Mouse (Mus musculus) brown adipose tissue, adult 24 weeks (tissue): ENCODE data around the gene Olfr718-ps1. TPM values are rescaled to one million over a fixed set of nuclear protein-coding genes. Genes with fewer than 3 reads are reported as not detected.

ENCODE experiments used
- H3K27ac ChIP-seq: fragments of 200-500 bp; replicated peaks from 2 replicates; pipeline ENCODE4 v1.5.1; 2012; ENCODE audit warnings: low read depth, mild to moderate bottlenecking, low read length
- H3K4me1 ChIP-seq: fragments of 200-500 bp; 2 replicates; pipeline ENCODE4 v1.6.1; 2012; ENCODE audit warnings: low read length, mixed read lengths; ENCODE audit not compliant: control insufficient read depth, insufficient read depth, insufficient read length
- H3K4me3 ChIP-seq: fragments of 200-500 bp; 2 replicates; pipeline ENCODE4 v1.5.1; 2012; ENCODE audit warnings: low read depth, mild to moderate bottlenecking, low read length, moderate library complexity; ENCODE audit not compliant: insufficient read depth
- polyA plus RNA-seq: library from polyadenylated mRNA; stranded (reverse); fragments of >200 nt; gene quantifications from 2 replicates; pipeline ENCODE4 v1.2.4, GENCODE M21; 2012; ENCODE audit not compliant: missing spikeins, insufficient read depth, insufficient read length

The Olfr718-ps1 gene
- polyA plus RNA-seq, 1 experiment = not detected

GRCm38 (mm10) chr5:143106842-143107241 is 40.5 kb downstream of the Olfr718-ps1 start:
- peaks cover 21% of the 10 kb centered on the region for H3K4me1 ChIP-seq

GRCm38 (mm10) chr5:143103231-143103630 is 44.1 kb downstream of the Olfr718-ps1 start:
- H3K27ac ChIP-seq = no peak overlapping the region
- peaks cover 18% of the 10 kb centered on the region for H3K4me1 ChIP-seq
- no peak overlapping the region for H3K4me3 ChIP-seq

More at GRCm38 (mm10) chr5:143106842-143107241, 40.5 kb downstream of the Olfr718-ps1 start:
- H3K4me3 ChIP-seq = no peak overlapping the region
- H3K27ac ChIP-seq = no peak overlapping the region

GRCm38 (mm10) chr5:143101626-143102025 is 45.8 kb downstream of the Olfr718-ps1 start:
- Histone ChIP-seq H3K4me1 (peaks cover 18% of the 10 kb centered on the region), H3K27ac (no peak overlapping the region), H3K4me3 (no peak overlapping the region)

- Histone ChIP-seq H3K27ac (no peak overlapping the region), H3K4me3 (no peak overlapping the region), H3K4me1 (no peaks in the 10 kb centered on the region)
Measured at GRCm38 (mm10) chr5:143095256-143095655, 52.1 kb downstream of the Olfr718-ps1 start.

GRCm38 (mm10) chr5:143092891-143093290 is 54.5 kb downstream of the Olfr718-ps1 start:
- no peaks in the 10 kb centered on the region for H3K4me1 ChIP-seq
- no peak overlapping the region for H3K27ac ChIP-seq
- no peak overlapping the region for H3K4me3 ChIP-seq

- no peak overlapping the region for H3K27ac ChIP-seq
- H3K4me3 ChIP-seq = no peak overlapping the region
- H3K4me1 ChIP-seq = no peaks in the 10 kb centered on the region
Measured at GRCm38 (mm10) chr5:143084898-143085297, 62.5 kb downstream of the Olfr718-ps1 start.

Other genes starting within 250 kb of the Olfr718-ps1 start
- 1,228 and 1,297 TPM in 2 replicates for gene Actb, start 240.8 kb downstream of the Olfr718-ps1 start, polyA plus RNA-seq
- 9.1 and 16.2 TPM in 2 replicates for gene Fscn1, start 187.2 kb downstream of the Olfr718-ps1 start, polyA plus RNA-seq
- 12.5 and 14.6 TPM in 2 replicates for gene Rnf216, start 34.6 kb downstream of the Olfr718-ps1 start, polyA plus RNA-seq
- gene Rbak, start 33.2 kb upstream of the Olfr718-ps1 start, polyA plus RNA-seq = 1.5 and 2.4 TPM in 2 replicates
- gene Spdye4b, start 33.4 kb upstream of the Olfr718-ps1 start, polyA plus RNA-seq = not detected in 2 replicates
- gene Spdye4a, start 79.3 kb upstream of the Olfr718-ps1 start, polyA plus RNA-seq = not detected in 2 replicates
- gene Zfp12, start 87.6 kb upstream of the Olfr718-ps1 start, polyA plus RNA-seq = 3.3 and 4.6 TPM in 2 replicates
- gene Zfp316, start 122.4 kb upstream of the Olfr718-ps1 start, polyA plus RNA-seq = 1.5 and 1.6 TPM in 2 replicates
- not detected in 2 replicates for gene Zfp853, start 146.0 kb upstream of the Olfr718-ps1 start, polyA plus RNA-seq
- 11.5 and 14.1 TPM in 2 replicates for gene E130309D02Rik, start 167.8 kb upstream of the Olfr718-ps1 start, polyA plus RNA-seq
- gene Zdhhc4, start 181.7 kb upstream of the Olfr718-ps1 start, polyA plus RNA-seq = 39.0 and 39.8 TPM in 2 replicates
- gene Grid2ip, start 209.8 kb upstream of the Olfr718-ps1 start, polyA plus RNA-seq = not detected in 2 replicates